ENCODE assay signal across 8 mouse cellular contexts in genomic region chr8:75088989-75089881, GRCm38 (mm10). TPM values are rescaled to one million over a fixed set of nuclear protein-coding genes. Genes with fewer than 3 reads are reported as not detected.
DNase-seq lines count a peak whose midpoint lies in the region; ATAC-seq and TF ChIP-seq lines count a peak whose summit lies in the region.

No protein-coding gene starts in this region.

- H3K27ac ChIP-seq in forebrain, embryonic 12.5 days, result no peak overlapping the region
- peak overlapping the region; percentile 37 to 73 for H3K27ac ChIP-seq in heart, embryonic 14.5 days (replicated peaks in 1 of 2; ENCODE audit: control insufficient read depth in 1 of 2, insufficient read depth in 1 of 2, low read depth in 2 of 2, low read length in 2 of 2)
- 0 out of 2 replicates have a peak overlapping the region, but pooled peaks have one; percentile 32 for H3K27ac ChIP-seq in midbrain, postnatal 0 days (ENCODE audit: low read depth, low read length)
- H3K27ac ChIP-seq in stomach, postnatal 0 days (replicated peaks), result peak overlapping the region; percentile 79

- peak; percentile 85 for DNase-seq in urinary bladder, postnatal 14 days (ENCODE audit: low spot score)
- no peak for DNase-seq in urinary bladder, adult 2 months (ENCODE audit: low spot score)
- peak; percentile 90 for DNase-seq in kidney, postnatal 10 days
- peak; percentile 74 for DNase-seq in liver
- DNase-seq in midbrain, postnatal 0 days (ENCODE audit: low spot score), result peak; percentile 91
- DNase-seq in stomach, postnatal 0 days (ENCODE audit: low spot score), result peak; percentile 84

- no peak for TF ChIP-seq CTCF in midbrain, postnatal 0 days (IDR thresholded peaks at IDR 0.05)
- TF ChIP-seq CTCF in stomach, postnatal 0 days (IDR thresholded peaks at IDR 0.05; ENCODE audit: low read depth), result no peak

- H3K9ac ChIP-seq in forebrain, embryonic 12.5 days, result no peak overlapping the region
- peak overlapping the region; percentile 49; the same call in 1 of the 2 replicates for H3K9ac ChIP-seq in heart, embryonic 14.5 days (ENCODE audit: low read length)
- peak overlapping the region; percentile 33; the same call in 1 of the 2 replicates for H3K9ac ChIP-seq in midbrain, postnatal 0 days (replicated peaks; ENCODE audit: low read length, poor library complexity, severe bottlenecking)
- peak overlapping the region; percentile 45 for H3K9ac ChIP-seq in stomach, postnatal 0 days (ENCODE audit: low read length)

- no peak for TF ChIP-seq EP300 in stomach, postnatal 0 days (optimal IDR thresholded peaks at IDR 0.05)

- peaks cover 16% of the 10 kb centered on the region for H3K4me1 ChIP-seq in forebrain, embryonic 12.5 days
- H3K4me1 ChIP-seq in heart, embryonic 14.5 days (ENCODE audit: control insufficient read depth in 2 of 2, insufficient read depth in 2 of 2, low read length in 2 of 2), result peaks cover 9 to 19% of the 10 kb centered on the region in 2 experiments
- H3K4me1 ChIP-seq in midbrain, postnatal 0 days (ENCODE audit: insufficient read depth, low read length), result no peaks in the 10 kb centered on the region; the same call in 1 of the 2 replicates
- H3K4me1 ChIP-seq in stomach, postnatal 0 days (replicated peaks; ENCODE audit: control insufficient read depth, insufficient read depth), result 0 out of 2 replicates have a peak, but pooled peaks cover 4% of the 10 kb centered on the region

- no peaks in the 10 kb centered on the region for H3K9me3 ChIP-seq in forebrain, embryonic 12.5 days
- no peaks in the 10 kb centered on the region for H3K9me3 ChIP-seq in heart, embryonic 14.5 days (ENCODE audit: control insufficient read depth, low read length)
- no peaks in the 10 kb centered on the region for H3K9me3 ChIP-seq in midbrain, postnatal 0 days (ENCODE audit: low read length)
- no peaks in the 10 kb centered on the region for H3K9me3 ChIP-seq in stomach, postnatal 0 days (ENCODE audit: control insufficient read depth, low read length)

- no peak for ATAC-seq in forebrain, embryonic 12.5 days (ENCODE audit: low FRiP score)
- ATAC-seq in heart, embryonic 14.5 days (ENCODE audit: insufficient number of reproducible peaks, insufficient read depth, low FRiP score, low read depth), result peak; percentile 46; the same call in 1 of the 2 replicates
- ATAC-seq in midbrain, postnatal 0 days (ENCODE audit: low FRiP score), result peak; percentile 39; the same call in 1 of the 2 replicates
- peak; percentile 84 for ATAC-seq in stomach, postnatal 0 days (ENCODE audit: low FRiP score, low TSS enrichment)

- no peak overlapping the region for H3K4me3 ChIP-seq in forebrain, embryonic 12.5 days (replicated peaks)
- H3K4me3 ChIP-seq in heart, embryonic 14.5 days (ENCODE audit: control insufficient read depth in 1 of 2, insufficient read depth in 1 of 2, low read depth in 1 of 2, low read length in 2 of 2), result peak overlapping the region; percentile 4 to 15; a peak in 1 of 4 replicates
- no peak overlapping the region for H3K4me3 ChIP-seq in midbrain, postnatal 0 days (ENCODE audit: low read depth, low read length)
- H3K4me3 ChIP-seq in stomach, postnatal 0 days (ENCODE audit: low read depth, low read length), result peak overlapping the region; percentile 8

- 25% methylated on average over 6 of the region's 6 CpGs for WGBS in forebrain, embryonic 12.5 days
- 11% methylated on average over 6 of the region's 6 CpGs for WGBS in heart, embryonic 14.5 days
- 16% methylated on average over 6 of the region's 6 CpGs for WGBS in midbrain, postnatal 0 days
- WGBS in stomach, postnatal 0 days, result 4% methylated on average over 6 of the region's 6 CpGs

- peak overlapping the region; percentile 22; the same call in 1 of the 2 replicates for H3K4me2 ChIP-seq in forebrain, embryonic 12.5 days
- H3K4me2 ChIP-seq in heart, embryonic 14.5 days (ENCODE audit: low read length), result peak overlapping the region; percentile 52
- H3K4me2 ChIP-seq in midbrain, postnatal 0 days (ENCODE audit: low read depth, low read length, poor library complexity, severe bottlenecking), result peak overlapping the region; percentile 34
- peak overlapping the region; percentile 48 for H3K4me2 ChIP-seq in stomach, postnatal 0 days (replicated peaks; ENCODE audit: low read depth)

- H3K36me3 ChIP-seq in forebrain, embryonic 12.5 days (replicated peaks), result no peaks in the 10 kb centered on the region
- H3K36me3 ChIP-seq in heart, embryonic 14.5 days (ENCODE audit: control insufficient read depth, insufficient read depth, low read length), result no peaks in the 10 kb centered on the region
- H3K36me3 ChIP-seq in midbrain, postnatal 0 days (ENCODE audit: insufficient read depth, low read length), result no peaks in the 10 kb centered on the region
- no peaks in the 10 kb centered on the region for H3K36me3 ChIP-seq in stomach, postnatal 0 days (ENCODE audit: control insufficient read depth, insufficient read depth, low read length)

- peaks cover 15% of the 10 kb centered on the region; the same call in 1 of the 2 replicates for H3K27me3 ChIP-seq in forebrain, embryonic 12.5 days
- H3K27me3 ChIP-seq in heart, embryonic 14.5 days (ENCODE audit: control insufficient read depth, insufficient read depth, low read length), result no peaks in the 10 kb centered on the region
- no peaks in the 10 kb centered on the region for H3K27me3 ChIP-seq in midbrain, postnatal 0 days (ENCODE audit: insufficient read depth, low read length)
- no peaks in the 10 kb centered on the region for H3K27me3 ChIP-seq in stomach, postnatal 0 days (ENCODE audit: control insufficient read depth, insufficient read depth, low read length)

RNA-seq across cellular contexts. Expression of gene Hmox1, which starts 4.2 kb away (rescaled TPM):
- 24.1 and 24.2 TPM in 2 replicates for polyA plus RNA-seq in urinary bladder, adult 2 months (2012; rRNA removed)
- 13.2 and 13.5 TPM in 2 replicates for polyA plus RNA-seq in forebrain, embryonic 12.5 days (2016; fragmentation: Nextera tagmentation; extraction: Ambion mirVana)
- 14.6 and 19.0 TPM in 2 replicates for polyA plus RNA-seq in heart, embryonic 14.5 days (2014; fragmentation: Nextera tagmentation; extraction: Ambion mirVana)
- total RNA-seq in midbrain, postnatal 0 days (2014; rRNA removed), result 10.1 and 12.9 TPM in 2 replicates
- polyA plus RNA-seq in midbrain, postnatal 0 days (2015; fragmentation: Nextera tagmentation; extraction: Ambion mirVana), result 13.2 and 15.1 TPM in 2 replicates
- 59.0 and 61.4 TPM in 2 replicates for polyA plus RNA-seq in stomach, postnatal 0 days (2015; fragmentation: Nextera tagmentation; extraction: Ambion mirVana)

RNA-seq across cellular contexts. Expression of gene Mcm5, which starts 20.1 kb away (rescaled TPM):
- 7.4 and 10.7 TPM in 2 replicates for polyA plus RNA-seq in urinary bladder, adult 2 months (2012; rRNA removed)
- polyA plus RNA-seq in forebrain, embryonic 12.5 days (2016; fragmentation: Nextera tagmentation; extraction: Ambion mirVana), result 189 and 190 TPM in 2 replicates
- 63.7 and 71.7 TPM in 2 replicates for polyA plus RNA-seq in heart, embryonic 14.5 days (2014; fragmentation: Nextera tagmentation; extraction: Ambion mirVana)
- 17.8 and 18.3 TPM in 2 replicates for total RNA-seq in midbrain, postnatal 0 days (2014; rRNA removed)
- 13.7 and 15.1 TPM in 2 replicates for polyA plus RNA-seq in midbrain, postnatal 0 days (2015; fragmentation: Nextera tagmentation; extraction: Ambion mirVana)
- polyA plus RNA-seq in stomach, postnatal 0 days (2015; fragmentation: Nextera tagmentation; extraction: Ambion mirVana), result 29.2 and 29.4 TPM in 2 replicates

RNA-seq across cellular contexts. Expression of gene Tom1, which starts 55.7 kb away (rescaled TPM):
- polyA plus RNA-seq in urinary bladder, adult 2 months (2012; rRNA removed), result 17.3 and 22.5 TPM in 2 replicates
- 21.9 and 23.0 TPM in 2 replicates for polyA plus RNA-seq in forebrain, embryonic 12.5 days (2016; fragmentation: Nextera tagmentation; extraction: Ambion mirVana)
- polyA plus RNA-seq in heart, embryonic 14.5 days (2014; fragmentation: Nextera tagmentation; extraction: Ambion mirVana), result 42.6 and 45.9 TPM in 2 replicates
- total RNA-seq in midbrain, postnatal 0 days (2014; rRNA removed), result 43.8 and 48.7 TPM in 2 replicates
- 47.1 and 48.2 TPM in 2 replicates for polyA plus RNA-seq in midbrain, postnatal 0 days (2015; fragmentation: Nextera tagmentation; extraction: Ambion mirVana)
- polyA plus RNA-seq in stomach, postnatal 0 days (2015; fragmentation: Nextera tagmentation; extraction: Ambion mirVana), result 39.2 and 45.6 TPM in 2 replicates

Comparison
In these comparisons a context has a peak if more than half of its experiments do, and no peak if none do; other contexts are left out.
1. H3K4me3 ChIP-seq: peak in heart, embryonic 14.5 days (2 of 2) and stomach, postnatal 0 days (single experiment); none in forebrain, embryonic 12.5 days (single experiment) and midbrain, postnatal 0 days (single experiment).
2. Peak in every context shown above with its lines, with median percentiles within 50 percentile points of each other: H3K4me2 ChIP-seq.